Mouse (Mus musculus) MEL (cell line): ENCODE data around the gene Renbp.

Experiments
- CTCF ChIP-seq, 3 experiments: IDR thresholded peaks in 2 of 3; conservative IDR thresholded peaks in 1 of 3; 2 replicates each; pipeline ENCODE4 v1.5.1; 2011 to 2012; ENCODE audit warnings: low read length in 3 of 3, low read depth in 2 of 3, mild to moderate bottlenecking in 2 of 3, improper control_type of control experiment in 1 of 3, inconsistent platforms in 1 of 3, mixed read lengths in 1 of 3, moderate library complexity in 1 of 3; ENCODE audit not compliant: control insufficient read depth in 1 of 3, insufficient read depth in 1 of 3, poor library complexity in 1 of 3, severe bottlenecking in 1 of 3
- HCFC1 ChIP-seq: IDR thresholded peaks from 2 replicates; pipeline ENCODE4 v1.6.1; 2012; ENCODE audit warnings: low read depth, mild to moderate bottlenecking, inconsistent platforms, low read length, improper control_type of control experiment, moderate library complexity
- RCOR1 ChIP-seq: IDR thresholded peaks from 2 replicates; pipeline ENCODE4 v1.6.1; 2012; ENCODE audit warnings: low read depth, mild to moderate bottlenecking, inconsistent platforms, low read length, improper control_type of control experiment

- TF ChIP-seq RCOR1 (no peak), CTCF (IDR thresholded peaks at IDR 0.05 in 2 of 3, conservative IDR thresholded peaks at IDR 0.05 in 1 of 3; ENCODE audit: control insufficient read depth in 1 of 3, insufficient read depth in 1 of 3, low read depth in 2 of 3, low read length in 3 of 3, poor library complexity in 1 of 3, severe bottlenecking in 1 of 3) (no peak), HCFC1 (no peak)
These were observed 42.1 kb upstream of the Renbp start for GRCm38 (mm10) chrX:73972774-73973173.
